Mouse (Mus musculus) kidney, adult 2 months (tissue): Measurements from ENCODE around the gene Adgrl2. TPM values are rescaled to one million over a fixed set of nuclear protein-coding genes. Genes with fewer than 3 reads are reported as not detected.

ENCODE experiments used
- DNase-seq: peaks from one replicate; pipeline ENCODE4 v3.0.0; 2021
- H3K27ac ChIP-seq: fragments of 200-500 bp; 2 replicates; pipeline ENCODE4 v1.5.1; 2012; ENCODE audit warnings: low read depth, low read length, control low read depth, inconsistent platforms; ENCODE audit not compliant: insufficient read depth
- H3K27me3 ChIP-seq: fragments of 200-500 bp; replicated peaks from 2 replicates; pipeline ENCODE4 v1.6.1; 2012; ENCODE audit warnings: mild to moderate bottlenecking, moderate library complexity, low read length, inconsistent platforms; ENCODE audit not compliant: control insufficient read depth, insufficient read depth
- H3K36me3 ChIP-seq: fragments of 200-500 bp; 2 replicates; pipeline ENCODE4 v1.6.1; 2012; ENCODE audit warnings: mild to moderate bottlenecking, moderate library complexity, low read length, inconsistent platforms; ENCODE audit not compliant: control insufficient read depth, insufficient read depth
- H3K4me1 ChIP-seq: fragments of 200-500 bp; 2 replicates; pipeline ENCODE4 v1.6.1; 2011; ENCODE audit warnings: low read length; ENCODE audit not compliant: control insufficient read depth, insufficient read depth
- H3K4me3 ChIP-seq: fragments of 200-500 bp; 2 replicates; pipeline ENCODE4 v1.5.1; 2011; ENCODE audit warnings: mild to moderate bottlenecking, low read depth, low read length, control low read depth; ENCODE audit not compliant: insufficient read depth
- CTCF ChIP-seq: fragments of 200-500 bp; conservative IDR thresholded peaks from 2 replicates; pipeline ENCODE4 v1.5.1; 2011; ENCODE audit warnings: low read depth, mild to moderate bottlenecking, control low read depth, low read length, moderate library complexity, mixed read lengths; ENCODE audit not compliant: insufficient read depth, insufficient read length
- POLR2A ChIP-seq: fragments of 200-500 bp; IDR thresholded peaks from one replicate; pipeline ENCODE4 v1.6.1; 2011; ENCODE audit warnings: low read depth, low read length, control low read depth
- WGBS: fragments of 180-500 bp; shearing (Covaris S2); methylation state at CpG from one replicate; pipeline ENCODE4 v1.1.7; 2018; 5-methylcytosine and 5-hydroxymethylcytosine counted together
- polyA plus RNA-seq: library from polyadenylated mRNA; depleted of rRNA; stranded (reverse); fragments of >200 nt; gene quantifications from 2 replicates; pipeline ENCODE4 v1.2.3, GENCODE M21; 2012

The Adgrl2 gene
- polyA plus RNA-seq, 1 experiment: 22.4 TPM

- WGBS: 88% methylated on average over 6 of the region's 6 CpGs
- Histone ChIP-seq H3K27me3 (no peaks in the 10 kb centered on the region), H3K4me3 (no peak overlapping the region), H3K4me1 (peaks cover 10% of the 10 kb centered on the region), H3K36me3 (no peaks in the 10 kb centered on the region), H3K27ac (no peak overlapping the region)
- DNase-seq: no peak
- no peak for TF ChIP-seq CTCF
- no peak for TF ChIP-seq POLR2A
Measured at GRCm38 (mm10) chr3:148912536-148912935, 77.8 kb downstream of the Adgrl2 start.

GRCm38 (mm10) chr3:148907873-148908272 lies 82.5 kb downstream of the Adgrl2 start:
- Histone ChIP-seq H3K4me1 (peaks cover 10% of the 10 kb centered on the region; the same call in 1 of the 2 replicates), H3K4me3 (no peak overlapping the region), H3K27me3 (no peaks in the 10 kb centered on the region), H3K27ac (no peak overlapping the region), H3K36me3 (no peaks in the 10 kb centered on the region)
- 77% methylated on average over 3 of the region's 3 CpGs for WGBS
- DNase-seq: peak; percentile 41
- TF ChIP-seq POLR2A (no peak), CTCF (no peak)

- peaks cover 10% of the 10 kb centered on the region; the same call in 1 of the 2 replicates for H3K4me1 ChIP-seq
- H3K27ac ChIP-seq: 0 out of 2 replicates have a peak overlapping the region, but pooled peaks have one; percentile 20
- peak; percentile 53 for DNase-seq
- no peak for TF ChIP-seq POLR2A
- TF ChIP-seq CTCF: no peak
- H3K27me3 ChIP-seq: no peaks in the 10 kb centered on the region
- no peaks in the 10 kb centered on the region for H3K36me3 ChIP-seq
- 46% methylated on average over 6 of the region's 6 CpGs for WGBS
- no peak overlapping the region for H3K4me3 ChIP-seq
Measured at GRCm38 (mm10) chr3:148907024-148907778, 83.2 kb downstream of the Adgrl2 start.

- H3K4me3 ChIP-seq: no peak overlapping the region
- no peak overlapping the region for H3K27ac ChIP-seq
- H3K27me3 ChIP-seq: no peaks in the 10 kb centered on the region
Measured at GRCm38 (mm10) chr3:148905906-148906779, 84.2 kb downstream of the Adgrl2 start.

GRCm38 (mm10) chr3:148905435-148905834 lies 84.9 kb downstream of the Adgrl2 start:
- DNase-seq: no peak
- WGBS: 58% methylated on average over 7 of the region's 7 CpGs
- TF ChIP-seq CTCF (no peak), POLR2A (no peak)
- H3K27me3 ChIP-seq: no peaks in the 10 kb centered on the region
- H3K4me1 ChIP-seq: peaks cover 10% of the 10 kb centered on the region; the same call in 1 of the 2 replicates
- no peak overlapping the region for H3K4me3 ChIP-seq
- no peak overlapping the region for H3K27ac ChIP-seq
- no peaks in the 10 kb centered on the region for H3K36me3 ChIP-seq

More at GRCm38 (mm10) chr3:148905906-148906779, 84.2 kb downstream of the Adgrl2 start:
- Histone ChIP-seq H3K36me3 (no peaks in the 10 kb centered on the region), H3K4me1 (peaks cover 10% of the 10 kb centered on the region; the same call in 1 of the 2 replicates)
- 76% methylated on average over 13 of the region's 13 CpGs for WGBS
- TF ChIP-seq POLR2A (no peak), CTCF (no peak)
- DNase-seq: no peak

- no peaks in the 10 kb centered on the region for H3K36me3 ChIP-seq
- H3K4me1 ChIP-seq: peaks cover 16% of the 10 kb centered on the region
- DNase-seq: no peak
- no peak for TF ChIP-seq CTCF
- no peak overlapping the region for H3K27ac ChIP-seq
- WGBS: 70% methylated on average over 6 of the region's 6 CpGs
- no peaks in the 10 kb centered on the region for H3K27me3 ChIP-seq
- H3K4me3 ChIP-seq: no peak overlapping the region
Measured at GRCm38 (mm10) chr3:148899857-148900256, 90.5 kb downstream of the Adgrl2 start.

- Histone ChIP-seq H3K36me3 (no peaks in the 10 kb centered on the region), H3K4me1 (peaks cover 17% of the 10 kb centered on the region), H3K27ac (no peak overlapping the region), H3K27me3 (no peaks in the 10 kb centered on the region), H3K4me3 (no peak overlapping the region)
- WGBS: 55% methylated on average over 6 of the region's 6 CpGs
- DNase-seq: peak; percentile 22
- TF ChIP-seq POLR2A (no peak), CTCF (no peak)
Measured at GRCm38 (mm10) chr3:148899416-148899815, 90.9 kb downstream of the Adgrl2 start.
